Mouse (Mus musculus): ENCODE data around the gene Slc27a1. TPM values are rescaled to one million over a fixed set of nuclear protein-coding genes. Genes with fewer than 3 reads are reported as not detected.
A peak's percentile ranks its signal among the peaks of the same experiment; 100 is the strongest.
"Not testable (repeated sequence)": the region's sequence is repeated elsewhere in the genome, so short reads cannot be mapped to it uniquely, and the experiment has no call there.

Gene Slc27a1
- 21.8 and 27.3 TPM in 2 replicates for polyA plus RNA-seq (2011; ENCODE audit: insufficient read depth, insufficient read length, low read depth, missing spikeins)

GRCm38 (mm10) chr8:71568387-71568937 lies at the start of gene Slc27a1:
TSS of gene Slc27a1 (plus strand) at chr8:71568882.
- H3K4me3 ChIP-seq (ENCODE audit: low read depth, low read length) = peak within 1 kb of the TSS; percentile 68

GRCm38 (mm10) chr8:71519037-71519825 lies 49.5 kb upstream of the Slc27a1 start:
- not testable (repeated sequence) for H3K27ac ChIP-seq (ENCODE audit: insufficient read depth, low read length); H3K9me3 ChIP-seq (replicated peaks; ENCODE audit: control insufficient read depth, insufficient read depth, low read length, poor library complexity, severe bottlenecking); H3K4me1 ChIP-seq (ENCODE audit: control insufficient read depth, insufficient read depth, low read length); H3K27me3 ChIP-seq (ENCODE audit: control insufficient read depth, insufficient read depth, low read length, poor library complexity, severe bottlenecking); H3K9ac ChIP-seq (ENCODE audit: low read depth, poor library complexity, severe bottlenecking); H3K36me3 ChIP-seq (ENCODE audit: control insufficient read depth, insufficient read depth, low read length, poor library complexity, severe bottlenecking); H3K4me3 ChIP-seq (ENCODE audit: low read depth, low read length)
- TF ChIP-seq CTCF (IDR thresholded peaks at IDR 0.05; ENCODE audit: low read depth, low read length) = peak; percentile 69

More at GRCm38 (mm10) chr8:71568387-71568937, at the start of gene Slc27a1:
- Histone ChIP-seq H3K4me1 (ENCODE audit: control insufficient read depth, insufficient read depth, low read length) (peaks cover 3% of the 10 kb centered on the region), H3K36me3 (ENCODE audit: control insufficient read depth, insufficient read depth, low read length, poor library complexity, severe bottlenecking) (no peaks in the 10 kb centered on the region), H3K9ac (ENCODE audit: low read depth, poor library complexity, severe bottlenecking) (peak within 1 kb of the TSS; percentile 62), H3K9me3 (replicated peaks; ENCODE audit: control insufficient read depth, insufficient read depth, low read length, poor library complexity, severe bottlenecking) (no peaks in the 10 kb centered on the region), H3K27me3 (ENCODE audit: control insufficient read depth, insufficient read depth, low read length, poor library complexity, severe bottlenecking) (no peaks in the 10 kb centered on the region), H3K27ac (ENCODE audit: insufficient read depth, low read length) (peak within 1 kb of the TSS; percentile 55)
- TF ChIP-seq POLR2A (IDR thresholded peaks at IDR 0.05; ENCODE audit: insufficient read depth, low read length) = no peak
- TF ChIP-seq CTCF (IDR thresholded peaks at IDR 0.05; ENCODE audit: low read depth, low read length) = no peak
- TF ChIP-seq EP300 (IDR thresholded peaks at IDR 0.05; ENCODE audit: insufficient read depth, low read depth, low read length) = no peak

GRCm38 (mm10) chr8:71521634-71522033 lies 47.0 kb upstream of the Slc27a1 start:
- peaks cover 3% of the 10 kb centered on the region; the same call in 1 of the 2 replicates for H3K27me3 ChIP-seq (ENCODE audit: control insufficient read depth, insufficient read depth, low read length, poor library complexity, severe bottlenecking)
- no peaks in the 10 kb centered on the region for H3K36me3 ChIP-seq (ENCODE audit: control insufficient read depth, insufficient read depth, low read length, poor library complexity, severe bottlenecking)
- no peaks in the 10 kb centered on the region for H3K9me3 ChIP-seq (replicated peaks; ENCODE audit: control insufficient read depth, insufficient read depth, low read length, poor library complexity, severe bottlenecking)
- TF ChIP-seq POLR2A (IDR thresholded peaks at IDR 0.05; ENCODE audit: insufficient read depth, low read length) (no peak), CTCF (IDR thresholded peaks at IDR 0.05; ENCODE audit: low read depth, low read length) (peak; percentile 95), EP300 (IDR thresholded peaks at IDR 0.05; ENCODE audit: insufficient read depth, low read depth, low read length) (no peak)
- H3K4me3 ChIP-seq (ENCODE audit: low read depth, low read length) = no peak overlapping the region
- H3K4me1 ChIP-seq (ENCODE audit: control insufficient read depth, insufficient read depth, low read length) = peaks cover 2% of the 10 kb centered on the region
- H3K27ac ChIP-seq (ENCODE audit: insufficient read depth, low read length) = no peak overlapping the region
- no peak overlapping the region for H3K9ac ChIP-seq (ENCODE audit: low read depth, poor library complexity, severe bottlenecking)

GRCm38 (mm10) chr8:71525226-71526050 lies 43.2 kb upstream of the Slc27a1 start, which contains the start of gene Ccdc194:
TSS of gene Ccdc194 (minus strand) at chr8:71525711.
- no peaks in the 10 kb centered on the region for H3K9me3 ChIP-seq (replicated peaks; ENCODE audit: control insufficient read depth, insufficient read depth, low read length, poor library complexity, severe bottlenecking)
- peak within 1 kb of the TSS; percentile 17 for H3K4me3 ChIP-seq (ENCODE audit: low read depth, low read length)
- H3K4me1 ChIP-seq (ENCODE audit: control insufficient read depth, insufficient read depth, low read length) = peaks cover 3% of the 10 kb centered on the region
- TF ChIP-seq POLR2A (IDR thresholded peaks at IDR 0.05; ENCODE audit: insufficient read depth, low read length) (no peak), CTCF (IDR thresholded peaks at IDR 0.05; ENCODE audit: low read depth, low read length) (no peak), EP300 (IDR thresholded peaks at IDR 0.05; ENCODE audit: insufficient read depth, low read depth, low read length) (no peak)
- peaks cover 3% of the 10 kb centered on the region; the same call in 1 of the 2 replicates for H3K27me3 ChIP-seq (ENCODE audit: control insufficient read depth, insufficient read depth, low read length, poor library complexity, severe bottlenecking)
- peak within 1 kb of the TSS; percentile 42 for H3K27ac ChIP-seq (ENCODE audit: insufficient read depth, low read length)
- H3K9ac ChIP-seq (ENCODE audit: low read depth, poor library complexity, severe bottlenecking) = peak within 1 kb of the TSS; percentile 86
- H3K36me3 ChIP-seq (ENCODE audit: control insufficient read depth, insufficient read depth, low read length, poor library complexity, severe bottlenecking) = no peaks in the 10 kb centered on the region

GRCm38 (mm10) chr8:71526272-71526671 lies 42.4 kb upstream of the Slc27a1 start:
- TF ChIP-seq CTCF (IDR thresholded peaks at IDR 0.05; ENCODE audit: low read depth, low read length) = no peak
- TF ChIP-seq EP300 (IDR thresholded peaks at IDR 0.05; ENCODE audit: insufficient read depth, low read depth, low read length) = peak; percentile 92
- Histone ChIP-seq H3K4me1 (ENCODE audit: control insufficient read depth, insufficient read depth, low read length) (peaks cover 3% of the 10 kb centered on the region), H3K36me3 (ENCODE audit: control insufficient read depth, insufficient read depth, low read length, poor library complexity, severe bottlenecking) (no peaks in the 10 kb centered on the region), H3K27ac (ENCODE audit: insufficient read depth, low read length) (peak overlapping the region; percentile 42), H3K27me3 (ENCODE audit: control insufficient read depth, insufficient read depth, low read length, poor library complexity, severe bottlenecking) (peaks cover 3% of the 10 kb centered on the region; the same call in 1 of the 2 replicates), H3K4me3 (ENCODE audit: low read depth, low read length) (no peak overlapping the region), H3K9me3 (replicated peaks; ENCODE audit: control insufficient read depth, insufficient read depth, low read length, poor library complexity, severe bottlenecking) (no peaks in the 10 kb centered on the region), H3K9ac (ENCODE audit: low read depth, poor library complexity, severe bottlenecking) (peak overlapping the region; percentile 86)
